Mouse (Mus musculus) forebrain, embryonic 14.5 days (tissue): ENCODE measurements around the gene Gm42957. TPM values are rescaled to one million over a fixed set of nuclear protein-coding genes. Genes with fewer than 3 reads are reported as not detected.
"Not testable (repeated sequence)": the region's sequence is repeated elsewhere in the genome, so short reads cannot be mapped to it uniquely, and the experiment has no call there.

Experiments
- ATAC-seq: fragments of 200-750 bp; cut with Nextera tagmentation; 2 replicates; pipeline ENCODE4 v1.8.0; 2017; ENCODE audit warnings: mild to moderate bottlenecking, moderate library complexity
- DNase-seq: peaks from one replicate; pipeline ENCODE4 v3.0.0-alpha.2; 2015; ENCODE audit warnings: low spot score
- H3K27ac ChIP-seq: fragments of 300-500 bp; sonication (generic); 2 replicates; pipeline ENCODE4 v1.5.1; 2014; ENCODE audit warnings: low read depth, mild to moderate bottlenecking, control low read depth, low read length, moderate library complexity
- H3K27me3 ChIP-seq: fragments of 300-500 bp; sonication (generic); replicated peaks from 2 replicates; pipeline ENCODE4 v1.6.1; 2014; ENCODE audit warnings: low read length, control low read depth, mixed read lengths; ENCODE audit not compliant: control insufficient read depth, insufficient read depth
- H3K36me3 ChIP-seq: fragments of 300-500 bp; sonication (generic); 2 replicates; pipeline ENCODE4 v1.6.1; 2014; ENCODE audit warnings: low read length, control low read depth; ENCODE audit not compliant: control insufficient read depth, insufficient read depth
- H3K4me1 ChIP-seq: fragments of 300-500 bp; sonication (generic); 2 replicates; pipeline ENCODE4 v1.6.1; 2014; ENCODE audit warnings: antibody characterized with exemption, low read length, control low read depth; ENCODE audit not compliant: control insufficient read depth, insufficient read depth
- H3K4me2 ChIP-seq: fragments of 300-500 bp; sonication (generic); 2 replicates; pipeline ENCODE4 v1.6.1; 2014; ENCODE audit warnings: mild to moderate bottlenecking, control low read depth, low read length
- H3K4me3 ChIP-seq: fragments of 300-500 bp; sonication (generic); 2 replicates; pipeline ENCODE4 v1.5.1; 2014; ENCODE audit warnings: low read depth, low read length, control low read depth
- H3K9ac ChIP-seq: fragments of 300-500 bp; sonication (generic); 2 replicates; pipeline ENCODE4 v1.6.1; 2014; ENCODE audit warnings: mild to moderate bottlenecking, low read length, control low read depth, moderate library complexity
- H3K9me3 ChIP-seq: fragments of 300-500 bp; sonication (generic); replicated peaks from 2 replicates; pipeline ENCODE4 v1.6.1; 2016; ENCODE audit warnings: low read length, control low read depth, mixed read lengths; ENCODE audit not compliant: control insufficient read depth
- WGBS: fragments of 180-500 bp; shearing (Covaris S2); extraction: QIAGEN DNeasy Blood & Tissue Kit; methylation state at CpG from one replicate; pipeline ENCODE4 v1.1.7; 2014; 5-methylcytosine and 5-hydroxymethylcytosine counted together
- polyA plus RNA-seq: library from polyadenylated mRNA; unstranded; fragments of >200 nt; fragmentation: Nextera tagmentation; extraction: Ambion mirVana; gene quantifications from 2 replicates; pipeline ENCODE4 v1.2.1, GENCODE M21; 2014

Gm42957 gene
- polyA plus RNA-seq, 1 experiment from 2014 or later: 0.13 TPM

GRCm38 (mm10) chr3:96675690-96676089 is 40.4 kb downstream of the Gm42957 start:
- Histone ChIP-seq H3K36me3 (no peaks in the 10 kb centered on the region), H3K4me2 (no peak overlapping the region), H3K9ac (no peak overlapping the region), H3K27me3 (no peaks in the 10 kb centered on the region; the same call in 1 of the 2 replicates), H3K4me1 (no peaks in the 10 kb centered on the region), H3K27ac (no peak overlapping the region), H3K4me3 (no peak overlapping the region), H3K9me3 (no peaks in the 10 kb centered on the region)
- DNase-seq (no peak), ATAC-seq (no peak)
- 24% methylated on average over 3 of the region's 3 CpGs for WGBS

- Histone ChIP-seq H3K4me2 (no peak overlapping the region), H3K4me1 (no peaks in the 10 kb centered on the region), H3K4me3 (no peak overlapping the region), H3K36me3 (no peaks in the 10 kb centered on the region), H3K27me3 (no peaks in the 10 kb centered on the region), H3K9ac (no peak overlapping the region), H3K27ac (no peak overlapping the region), H3K9me3 (no peaks in the 10 kb centered on the region)
- no peak for DNase-seq
- ATAC-seq: no peak
- WGBS: 58% methylated on average over 7 of the region's 7 CpGs
These were observed 43.2 kb downstream of the Gm42957 start for GRCm38 (mm10) chr3:96678456-96678855.

GRCm38 (mm10) chr3:96679159-96679674 is 43.9 kb downstream of the Gm42957 start:
- H3K4me3 ChIP-seq: no peak overlapping the region
- no peaks in the 10 kb centered on the region for H3K27me3 ChIP-seq
- no peaks in the 10 kb centered on the region for H3K4me1 ChIP-seq
- no peaks in the 10 kb centered on the region for H3K36me3 ChIP-seq
- no peak for ATAC-seq
- no peaks in the 10 kb centered on the region for H3K9me3 ChIP-seq
- no peak overlapping the region for H3K27ac ChIP-seq
- H3K9ac ChIP-seq: no peak overlapping the region
- no peak overlapping the region for H3K4me2 ChIP-seq
- DNase-seq: no peak
- WGBS: 27% methylated on average over 5 of the region's 5 CpGs

- ATAC-seq: peak; percentile 60; the same call in 1 of the 2 replicates
- no peaks in the 10 kb centered on the region for H3K36me3 ChIP-seq
- no peak overlapping the region for H3K4me3 ChIP-seq
- no peaks in the 10 kb centered on the region for H3K27me3 ChIP-seq
- H3K27ac ChIP-seq: no peak overlapping the region
- peak; percentile 48 for DNase-seq
- no peaks in the 10 kb centered on the region for H3K4me1 ChIP-seq
- H3K9me3 ChIP-seq: no peaks in the 10 kb centered on the region
- WGBS: 17% methylated on average over 12 of the region's 12 CpGs
- no peak overlapping the region for H3K4me2 ChIP-seq
- no peak overlapping the region for H3K9ac ChIP-seq
These were observed 45.1 kb downstream of the Gm42957 start for GRCm38 (mm10) chr3:96680269-96680956.

GRCm38 (mm10) chr3:96683496-96683895 is 48.2 kb downstream of the Gm42957 start:
- Histone ChIP-seq H3K9ac (no peak overlapping the region), H3K4me3 (no peak overlapping the region), H3K9me3 (no peaks in the 10 kb centered on the region), H3K36me3 (no peaks in the 10 kb centered on the region), H3K27me3 (no peaks in the 10 kb centered on the region), H3K4me2 (no peak overlapping the region), H3K27ac (no peak overlapping the region), H3K4me1 (no peaks in the 10 kb centered on the region)
- ATAC-seq: no peak
- 80% methylated on average over 3 of the region's 3 CpGs for WGBS
- DNase-seq: no peak

- H3K9me3 ChIP-seq: no peaks in the 10 kb centered on the region
- no peak overlapping the region for H3K27ac ChIP-seq
- no peak overlapping the region for H3K4me3 ChIP-seq
- no peak for ATAC-seq
- H3K36me3 ChIP-seq: no peaks in the 10 kb centered on the region
- H3K4me1 ChIP-seq: no peaks in the 10 kb centered on the region
- DNase-seq: no peak
- H3K9ac ChIP-seq: no peak overlapping the region
- 68% methylated on average over 17 of the region's 17 CpGs for WGBS
- H3K4me2 ChIP-seq: peak overlapping the region; percentile 39
- no peaks in the 10 kb centered on the region for H3K27me3 ChIP-seq
These were observed 49.0 kb downstream of the Gm42957 start for GRCm38 (mm10) chr3:96684151-96684821.

GRCm38 (mm10) chr3:96684822-96685156 is 49.5 kb downstream of the Gm42957 start:
- no peak overlapping the region for H3K9ac ChIP-seq
- no peak overlapping the region for H3K27ac ChIP-seq
- DNase-seq: no peak
- no peaks in the 10 kb centered on the region for H3K27me3 ChIP-seq
- no peak for ATAC-seq
- no peaks in the 10 kb centered on the region for H3K9me3 ChIP-seq
- WGBS: 44% methylated on average over 28 of the region's 28 CpGs
- no peak overlapping the region for H3K4me3 ChIP-seq
- H3K36me3 ChIP-seq: no peaks in the 10 kb centered on the region
- H3K4me1 ChIP-seq: 0 out of 2 replicates have a peak, but pooled peaks cover 2% of the 10 kb centered on the region
- H3K4me2 ChIP-seq: peak overlapping the region; percentile 39

- DNase-seq, ATAC-seq, H3K9me3 ChIP-seq, H3K4me3 ChIP-seq, H3K4me2 ChIP-seq, H3K27me3 ChIP-seq, H3K9ac ChIP-seq, H3K36me3 ChIP-seq, H3K4me1 ChIP-seq, H3K27ac ChIP-seq: not testable (repeated sequence)
- WGBS: 91% methylated on average over 5 of the region's 5 CpGs
These were observed 50.8 kb downstream of the Gm42957 start for GRCm38 (mm10) chr3:96686057-96686456.

GRCm38 (mm10) chr3:96688854-96689253 is 53.6 kb downstream of the Gm42957 start:
- H3K9ac ChIP-seq: no peak overlapping the region
- H3K4me3 ChIP-seq: no peak overlapping the region
- no peaks in the 10 kb centered on the region for H3K9me3 ChIP-seq
- 87% methylated on average over 11 of the region's 11 CpGs for WGBS
- H3K36me3 ChIP-seq: no peaks in the 10 kb centered on the region
- ATAC-seq (no peak), DNase-seq (no peak)
- no peaks in the 10 kb centered on the region for H3K27me3 ChIP-seq
- 0 out of 2 replicates have a peak, but pooled peaks cover 2% of the 10 kb centered on the region for H3K4me1 ChIP-seq
- no peak overlapping the region for H3K4me2 ChIP-seq
- no peak overlapping the region for H3K27ac ChIP-seq
